Mouse (Mus musculus): ENCODE results near the gene Ptpn7.

GRCm38 (mm10) chr1:135183941-135184570 is 51.6 kb downstream of the Ptpn7 start:
- TF ChIP-seq CTCF (IDR thresholded peaks at IDR 0.05; ENCODE audit: low read depth) (no peak), EP300 (IDR thresholded peaks at IDR 0.05; ENCODE audit: low read depth) (no peak)
